Mouse (Mus musculus) E14TG2a.4 (cell line): Measurements from ENCODE around the gene Mfsd13b.
"Not testable (repeated sequence)": the region's sequence is repeated elsewhere in the genome, so short reads cannot be mapped to it uniquely, and the experiment has no call there.

ENCODE experiments used
- H3K27me3 ChIP-seq: 2 replicates; pipeline ENCODE4 v1.6.1; 2014; ENCODE audit warnings: low read length, control low read depth; ENCODE audit not compliant: insufficient read depth
- H3K36me3 ChIP-seq: 2 replicates; pipeline ENCODE4 v1.6.1; 2014; ENCODE audit warnings: low read length, control low read depth; ENCODE audit not compliant: insufficient read depth
- H3K4me1 ChIP-seq: replicated peaks from 2 replicates; pipeline ENCODE4 v1.6.1; 2014; ENCODE audit warnings: low read depth, low read length, control low read depth
- H3K4me3 ChIP-seq: replicated peaks from 2 replicates; pipeline ENCODE4 v1.5.1; 2014; ENCODE audit warnings: mild to moderate bottlenecking, low read length
- H3K9me3 ChIP-seq: 2 replicates; pipeline ENCODE4 v1.6.1; 2014; ENCODE audit warnings: low read length, control low read depth
- CTCF ChIP-seq: conservative IDR thresholded peaks from 2 replicates; pipeline ENCODE4 v1.5.1; 2014; ENCODE audit warnings: low read length
- NANOG ChIP-seq: IDR thresholded peaks from 2 replicates; pipeline ENCODE4 v1.6.1; 2014; ENCODE audit warnings: borderline replicate concordance, low read length, mixed read lengths
- POU5F1 ChIP-seq: IDR thresholded peaks from 2 replicates; pipeline ENCODE4 v1.6.1; 2014; ENCODE audit warnings: low read length, borderline replicate concordance

Gene Mfsd13b

GRCm38 (mm10) chr7:121026300-121026699 lies 44.0 kb downstream of the Mfsd13b start:
- TF ChIP-seq CTCF (no peak), NANOG (no peak), POU5F1 (no peak)
- no peaks in the 10 kb centered on the region for H3K9me3 ChIP-seq
- H3K27me3 ChIP-seq = 0 out of 2 replicates have a peak, but pooled peaks cover 2% of the 10 kb centered on the region
- no peak overlapping the region for H3K4me3 ChIP-seq
- no peaks in the 10 kb centered on the region for H3K4me1 ChIP-seq
- no peaks in the 10 kb centered on the region for H3K36me3 ChIP-seq

GRCm38 (mm10) chr7:121029947-121030346 lies 47.6 kb downstream of the Mfsd13b start:
- not testable (repeated sequence) for H3K9me3 ChIP-seq, H3K36me3 ChIP-seq, H3K4me1 ChIP-seq, H3K27me3 ChIP-seq, H3K4me3 ChIP-seq

GRCm38 (mm10) chr7:121033856-121034652 lies 51.7 kb downstream of the Mfsd13b start, which contains the start of gene Mettl9:
Gene Mettl9 (plus strand): TSS chr7:121034445.
- Histone ChIP-seq H3K36me3 (no peaks in the 10 kb centered on the region), H3K4me3 (peak within 1 kb of the TSS; percentile 95), H3K4me1 (peaks cover 14% of the 10 kb centered on the region), H3K27me3 (no peaks in the 10 kb centered on the region), H3K9me3 (no peaks in the 10 kb centered on the region)
- TF ChIP-seq POU5F1 = no peak
- no peak for TF ChIP-seq CTCF
- no peak for TF ChIP-seq NANOG

GRCm38 (mm10) chr7:121034701-121035141 lies 52.4 kb downstream of the Mfsd13b start:
- H3K4me3 ChIP-seq = peak overlapping the region; percentile 95
- H3K27me3 ChIP-seq = no peaks in the 10 kb centered on the region
- H3K9me3 ChIP-seq = no peaks in the 10 kb centered on the region
- H3K36me3 ChIP-seq = no peaks in the 10 kb centered on the region
- TF ChIP-seq NANOG = no peak
- TF ChIP-seq POU5F1 = no peak
- no peak for TF ChIP-seq CTCF
- peaks cover 14% of the 10 kb centered on the region for H3K4me1 ChIP-seq

- peaks cover 14% of the 10 kb centered on the region for H3K4me1 ChIP-seq
- TF ChIP-seq POU5F1 (no peak), NANOG (no peak), CTCF (no peak)
- no peaks in the 10 kb centered on the region for H3K36me3 ChIP-seq
- H3K4me3 ChIP-seq = peak overlapping the region; percentile 95
- no peaks in the 10 kb centered on the region for H3K27me3 ChIP-seq
- no peaks in the 10 kb centered on the region for H3K9me3 ChIP-seq
Measured at GRCm38 (mm10) chr7:121035161-121035721, 52.9 kb downstream of the Mfsd13b start.

- Histone ChIP-seq H3K27me3 (no peaks in the 10 kb centered on the region), H3K36me3 (no peaks in the 10 kb centered on the region), H3K9me3 (no peaks in the 10 kb centered on the region), H3K4me3 (no peak overlapping the region), H3K4me1 (peaks cover 10% of the 10 kb centered on the region)
- TF ChIP-seq CTCF (no peak), POU5F1 (no peak), NANOG (no peak)
Measured at GRCm38 (mm10) chr7:121040595-121040994, 58.3 kb downstream of the Mfsd13b start.

- no peaks in the 10 kb centered on the region for H3K27me3 ChIP-seq
- H3K4me1 ChIP-seq = no peaks in the 10 kb centered on the region
- TF ChIP-seq POU5F1 (no peak), NANOG (no peak), CTCF (no peak)
- H3K4me3 ChIP-seq = no peak overlapping the region
- no peaks in the 10 kb centered on the region for H3K9me3 ChIP-seq
- H3K36me3 ChIP-seq = no peaks in the 10 kb centered on the region
Measured at GRCm38 (mm10) chr7:121041989-121042388, 59.7 kb downstream of the Mfsd13b start.

GRCm38 (mm10) chr7:121043004-121043403 lies 60.7 kb downstream of the Mfsd13b start:
- TF ChIP-seq POU5F1 = no peak
- no peak for TF ChIP-seq CTCF
- TF ChIP-seq NANOG = no peak
- Histone ChIP-seq H3K4me1 (no peaks in the 10 kb centered on the region), H3K36me3 (peaks cover 2% of the 10 kb centered on the region; the same call in 1 of the 2 replicates), H3K27me3 (no peaks in the 10 kb centered on the region), H3K9me3 (no peaks in the 10 kb centered on the region), H3K4me3 (no peak overlapping the region)
